Mouse (Mus musculus): ENCODE data around the gene Gnl3l. TPM values are rescaled to one million over a fixed set of nuclear protein-coding genes. Genes with fewer than 3 reads are reported as not detected.

The Gnl3l gene
- total RNA-seq, 2 experiments from 2014 or later, result 192 to 199 TPM

GRCm38 (mm10) chrX:150956522-150957300 lies 60.4 kb downstream of the Gnl3l start:
- peak; percentile 2 to 20 for DNase-seq (ENCODE audit: low spot score in 2 of 2)

GRCm38 (mm10) chrX:150956016-150956415 lies 61.1 kb downstream of the Gnl3l start:
- DNase-seq (ENCODE audit: low spot score in 2 of 2), result no peak

- DNase-seq (ENCODE audit: low spot score in 2 of 2), result no peak
These were observed 61.7 kb downstream of the Gnl3l start for GRCm38 (mm10) chrX:150955441-150955840.

- DNase-seq (ENCODE audit: low spot score in 2 of 2), result no peak
These were observed 62.4 kb downstream of the Gnl3l start for GRCm38 (mm10) chrX:150954721-150955120.

Other genes starting within 250 kb of the Gnl3l start
- 10 to 100 TPM; 50.9 to 51.6 TPM for gene Maged2, start 203.0 kb downstream of the Gnl3l start, total RNA-seq (2021)
- gene Fgd1, start 28.8 kb upstream of the Gnl3l start, total RNA-seq (2021), result 10 to 100 TPM; 16.4 to 17.5 TPM
- 10 to 100 TPM; 76.2 to 81.0 TPM for gene Tsr2, start 79.2 kb upstream of the Gnl3l start, total RNA-seq (2021)
- 10 to 100 TPM; 41.0 to 43.4 TPM for gene Wnk3, start 180.8 kb upstream of the Gnl3l start, total RNA-seq (2021)